In the genomic region with DNA sequence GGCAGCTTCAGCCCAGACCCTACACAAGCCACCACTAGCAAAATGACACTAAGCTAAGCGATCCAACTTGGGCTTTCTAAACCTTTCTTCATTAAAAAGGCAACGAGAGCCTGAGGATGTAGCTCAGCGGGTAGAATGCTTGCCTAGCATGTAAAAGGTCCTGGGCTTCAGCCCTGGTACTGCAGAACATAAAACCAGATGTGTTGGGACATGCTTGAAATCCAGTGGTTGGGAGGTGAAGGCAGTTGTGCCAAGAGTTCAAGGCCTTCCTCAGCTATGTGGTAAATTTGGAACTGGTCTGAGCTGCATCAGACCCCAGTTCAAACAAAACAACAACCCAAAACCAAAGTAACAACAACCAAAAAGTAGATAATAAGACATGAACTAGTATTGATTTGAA, we compare ENCODE assay signal across 18 mouse cellular contexts.
"Had no signal": no experiment of that assay in that cellular context is flagged by ENCODE, and none has a peak within 500 bp of the region (broad histone marks: within the 10 kb centered on the region; RNA-seq: fewer than 3 reads in every experiment).

No protein-coding gene starts in this region.

- H3K27me3 ChIP-seq: heart, embryonic 13.5 days; heart, embryonic 15.5 days; hindbrain, embryonic 13.5 days; hindbrain, embryonic 15.5 days; kidney, embryonic 15.5 days; limb, embryonic 12.5 days had no signal

- DNase-seq: gastrocnemius, postnatal 14 days; gastrocnemius, postnatal 36 days; heart, postnatal 14 days; heart, postnatal 36 days; kidney, adult 11 months; kidney, adult 9 months; left cerebral cortex, postnatal 4 days had no signal

- H3K4me1 ChIP-seq: heart, embryonic 15.5 days; hindbrain, embryonic 13.5 days; hindbrain, embryonic 15.5 days had no signal

- H3K9ac ChIP-seq: heart, embryonic 13.5 days; heart, embryonic 15.5 days; hindbrain, embryonic 13.5 days; hindbrain, embryonic 15.5 days; kidney, embryonic 15.5 days; limb, embryonic 12.5 days; liver, embryonic 12.5 days; liver, embryonic 14.5 days had no signal

- H3K4me2 ChIP-seq: heart, embryonic 13.5 days; heart, embryonic 15.5 days; hindbrain, embryonic 13.5 days; hindbrain, embryonic 15.5 days; kidney, embryonic 15.5 days; limb, embryonic 12.5 days; liver, embryonic 12.5 days had no signal

- H3K36me3 ChIP-seq: heart, embryonic 10.5 days; heart, embryonic 13.5 days; heart, embryonic 15.5 days; kidney, embryonic 15.5 days; limb, embryonic 12.5 days; liver, embryonic 12.5 days had no signal

- H3K4me3 ChIP-seq: heart, embryonic 10.5 days; heart, embryonic 13.5 days; heart, embryonic 15.5 days; hindbrain, embryonic 13.5 days; hindbrain, embryonic 15.5 days; kidney, embryonic 15.5 days; layer of hippocampus, adult 2 months; limb, embryonic 12.5 days; liver, embryonic 12.5 days had no signal

- H3K27ac ChIP-seq: heart, embryonic 10.5 days; heart, embryonic 13.5 days; heart, embryonic 15.5 days; hindbrain, embryonic 13.5 days; hindbrain, embryonic 15.5 days; hindbrain, postnatal 0 days; kidney, embryonic 15.5 days; layer of hippocampus, adult 2 months; liver, embryonic 12.5 days; liver, embryonic 14.5 days had no signal

- H3K9me3 ChIP-seq: heart, embryonic 10.5 days; heart, embryonic 13.5 days; heart, embryonic 15.5 days; hindbrain, embryonic 13.5 days; hindbrain, embryonic 15.5 days; kidney, embryonic 15.5 days; limb, embryonic 12.5 days; liver, embryonic 12.5 days had no signal

- ATAC-seq: hindbrain, postnatal 0 days; liver, embryonic 12.5 days had no signal
